Mouse (Mus musculus) stomach, postnatal 0 days (tissue): ENCODE data around the gene Ppp5c.

Source experiments
- CTCF ChIP-seq: IDR thresholded peaks from 2 replicates; pipeline ENCODE4 v1.5.1; 2016; ENCODE audit warnings: antibody characterized with exemption, low read depth, mild to moderate bottlenecking, moderate library complexity
- EP300 ChIP-seq: optimal IDR thresholded peaks from 2 replicates; pipeline ENCODE3; 2016; ENCODE audit warnings: antibody characterized with exemption

DNA sequence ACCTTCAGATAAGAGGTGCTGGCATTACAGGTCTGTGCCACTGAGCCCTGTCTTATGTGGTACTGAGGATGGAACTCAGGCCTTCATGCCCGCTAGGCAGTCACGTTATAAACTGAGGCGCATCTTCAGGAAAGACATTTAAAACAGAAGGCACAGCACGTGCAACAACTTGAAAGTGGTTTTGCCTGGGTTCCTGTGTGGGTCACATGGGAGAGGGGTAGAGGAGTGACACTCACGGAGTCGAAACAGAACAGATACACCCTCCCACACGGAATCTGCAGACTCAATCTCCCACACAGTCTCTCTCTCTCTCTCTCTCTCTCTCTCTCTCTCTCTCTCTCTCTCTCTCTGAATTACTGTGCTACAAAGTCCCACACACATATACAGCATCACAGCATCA is 2.5 kb upstream of the Ppp5c start:
- no peak for TF ChIP-seq CTCF
- no peak for TF ChIP-seq EP300
